Mouse (Mus musculus) limb, embryonic 10.5 days (tissue): Measurements from ENCODE around the gene Prr36. TPM values are rescaled to one million over a fixed set of nuclear protein-coding genes. Genes with fewer than 3 reads are reported as not detected.

ENCODE experiments used
- DNase-seq: peaks from one replicate; pipeline ENCODE4 v3.0.0-alpha.2; 2017; ENCODE audit warnings: low spot score
- H3K27ac ChIP-seq: fragments of 300-500 bp; sonication (generic); 2 replicates; pipeline ENCODE4 v1.5.1; 2016; ENCODE audit warnings: mild to moderate bottlenecking
- H3K27me3 ChIP-seq: fragments of 300-500 bp; sonication (generic); 2 replicates; pipeline ENCODE4 v1.6.1; 2016; ENCODE audit warnings: low read depth, mild to moderate bottlenecking; ENCODE audit not compliant: poor library complexity, severe bottlenecking
- H3K36me3 ChIP-seq: fragments of 300-500 bp; sonication (generic); 2 replicates; pipeline ENCODE4 v1.6.1; 2016; ENCODE audit warnings: mild to moderate bottlenecking, moderate library complexity
- H3K4me1 ChIP-seq: fragments of 300-500 bp; sonication (generic); 2 replicates; pipeline ENCODE4 v1.6.1; 2016
- H3K4me3 ChIP-seq: fragments of 300-500 bp; sonication (generic); 2 replicates; pipeline ENCODE4 v1.5.1; 2016; ENCODE audit warnings: mild to moderate bottlenecking, moderate library complexity
- H3K9me3 ChIP-seq: fragments of 300-500 bp; sonication (generic); replicated peaks from 2 replicates; pipeline ENCODE4 v1.6.1; 2016; ENCODE audit warnings: mild to moderate bottlenecking
- WGBS: fragments of 180-500 bp; shearing (Covaris S2); methylation state at CpG from one replicate; pipeline ENCODE4 v1.1.7; 2016; 5-methylcytosine and 5-hydroxymethylcytosine counted together
- polyA plus RNA-seq: library from polyadenylated mRNA; unstranded; fragments of >200 nt; fragmentation: Nextera tagmentation; extraction: Ambion mirVana; gene quantifications from 2 replicates; pipeline ENCODE4 v1.2.1, GENCODE M21; 2016

Gene Prr36
- polyA plus RNA-seq, 1 experiment from 2014 or later: 2.2 TPM

GRCm38 (mm10) chr8:4237814-4238433, 20.7 kb upstream of the Prr36 start:
- Histone ChIP-seq H3K27me3 (peaks cover 9% of the 10 kb centered on the region; the same call in 1 of the 2 replicates), H3K4me3 (peak overlapping the region; percentile 85), H3K4me1 (peaks cover 19% of the 10 kb centered on the region), H3K27ac (peak overlapping the region; percentile 97), H3K9me3 (no peaks in the 10 kb centered on the region), H3K36me3 (peaks cover 28% of the 10 kb centered on the region)
- DNase-seq: no peak
- WGBS: 25% methylated on average over 15 of the region's 15 CpGs

GRCm38 (mm10) chr8:4230612-4231351, 13.5 kb upstream of the Prr36 start:
- no peak for DNase-seq

GRCm38 (mm10) chr8:4229784-4230183, 12.5 kb upstream of the Prr36 start:
- 68% methylated on average over 5 of the region's 5 CpGs for WGBS
- DNase-seq: no peak
- Histone ChIP-seq H3K4me3 (no peak overlapping the region), H3K27ac (no peak overlapping the region), H3K9me3 (no peaks in the 10 kb centered on the region), H3K27me3 (peaks cover 45% of the 10 kb centered on the region), H3K36me3 (no peaks in the 10 kb centered on the region), H3K4me1 (peaks cover 8% of the 10 kb centered on the region)

More at GRCm38 (mm10) chr8:4230612-4231351, 13.5 kb upstream of the Prr36 start:
- peaks cover 39% of the 10 kb centered on the region for H3K27me3 ChIP-seq
- no peaks in the 10 kb centered on the region for H3K9me3 ChIP-seq
- H3K4me1 ChIP-seq: peaks cover 8% of the 10 kb centered on the region
- H3K27ac ChIP-seq: no peak overlapping the region
- no peaks in the 10 kb centered on the region for H3K36me3 ChIP-seq
- WGBS: 56% methylated on average over 10 of the region's 10 CpGs
- H3K4me3 ChIP-seq: no peak overlapping the region

DNA sequence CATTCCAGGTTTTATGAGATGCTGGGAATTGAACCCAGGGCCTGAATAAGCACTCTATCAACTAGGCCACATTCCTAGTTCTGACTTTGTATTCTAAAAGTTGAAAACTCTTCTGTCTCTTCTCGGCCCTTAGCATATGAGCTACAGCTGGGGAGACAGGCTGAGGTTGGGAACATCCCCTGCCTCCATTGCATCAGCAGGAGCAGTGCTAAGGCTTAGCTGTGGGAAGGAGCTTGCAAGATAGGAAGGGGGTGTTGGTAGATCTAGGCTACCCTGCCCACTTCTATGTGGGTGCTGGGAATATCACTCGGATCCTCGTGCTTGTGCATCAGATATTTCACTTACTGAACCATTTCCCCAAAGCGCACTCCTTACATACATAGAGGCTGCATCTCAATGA, 10.7 kb upstream of the Prr36 start:
- Histone ChIP-seq H3K36me3 (no peaks in the 10 kb centered on the region), H3K9me3 (no peaks in the 10 kb centered on the region), H3K4me3 (no peak overlapping the region), H3K27me3 (peaks cover 56% of the 10 kb centered on the region), H3K4me1 (peaks cover 8% of the 10 kb centered on the region), H3K27ac (no peak overlapping the region)
- WGBS: 93% methylated on average over 4 of the region's 4 CpGs
- no peak for DNase-seq

DNA sequence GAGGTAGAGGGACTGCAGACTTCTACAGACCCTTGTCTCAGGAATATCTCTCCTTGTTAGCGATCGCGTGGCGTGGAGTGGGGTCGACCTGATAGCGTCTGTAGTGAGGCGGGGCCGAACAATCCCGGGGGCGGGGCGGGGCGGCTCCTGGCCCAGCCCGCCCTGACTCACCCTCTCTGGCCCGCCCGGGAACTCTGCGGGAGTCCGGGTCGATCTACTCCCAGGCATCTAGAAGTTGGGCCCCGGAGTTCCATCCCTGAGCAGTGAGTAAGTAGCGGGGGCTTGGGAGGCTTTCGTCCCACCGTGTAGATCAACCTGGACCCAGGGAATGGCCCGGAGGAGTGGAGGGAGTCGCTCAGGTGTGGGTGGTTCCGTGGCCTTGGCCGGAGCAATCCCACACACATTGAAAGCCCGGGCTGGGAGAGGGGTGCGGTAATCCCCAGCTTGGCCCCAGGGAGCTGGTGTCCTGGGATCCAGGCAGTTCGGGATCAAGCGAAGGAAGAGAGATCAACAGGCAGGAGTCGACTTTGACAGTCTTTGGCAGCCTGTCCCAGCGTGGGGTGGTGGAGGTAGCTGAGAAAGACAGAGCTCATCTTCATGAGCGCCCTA, 9.6 kb upstream of the Prr36 start, which contains the start of gene Lrrc8e:
TSS of gene Lrrc8e (plus strand) at position 89 of the 609 bp plus-strand sequence.
- Histone ChIP-seq H3K27me3 (peaks cover 56% of the 10 kb centered on the region), H3K27ac (peak within 1 kb of the TSS; percentile 16; the same call in 1 of the 2 replicates), H3K4me1 (peaks cover 8% of the 10 kb centered on the region), H3K36me3 (no peaks in the 10 kb centered on the region), H3K4me3 (peak within 1 kb of the TSS; percentile 41), H3K9me3 (no peaks in the 10 kb centered on the region)
- 3% methylated on average over 33 of the region's 33 CpGs for WGBS
- no peak for DNase-seq

- Histone ChIP-seq H3K27me3 (peaks cover 56% of the 10 kb centered on the region), H3K4me3 (peak overlapping the region; percentile 41), H3K9me3 (no peaks in the 10 kb centered on the region), H3K4me1 (peaks cover 8% of the 10 kb centered on the region), H3K27ac (peak overlapping the region; percentile 16; the same call in 1 of the 2 replicates), H3K36me3 (no peaks in the 10 kb centered on the region)
- DNase-seq: no peak
- WGBS: 20% methylated on average over 4 of the region's 4 CpGs
Observed at GRCm38 (mm10) chr8:4226323-4226722, 9.1 kb upstream of the Prr36 start.

DNA sequence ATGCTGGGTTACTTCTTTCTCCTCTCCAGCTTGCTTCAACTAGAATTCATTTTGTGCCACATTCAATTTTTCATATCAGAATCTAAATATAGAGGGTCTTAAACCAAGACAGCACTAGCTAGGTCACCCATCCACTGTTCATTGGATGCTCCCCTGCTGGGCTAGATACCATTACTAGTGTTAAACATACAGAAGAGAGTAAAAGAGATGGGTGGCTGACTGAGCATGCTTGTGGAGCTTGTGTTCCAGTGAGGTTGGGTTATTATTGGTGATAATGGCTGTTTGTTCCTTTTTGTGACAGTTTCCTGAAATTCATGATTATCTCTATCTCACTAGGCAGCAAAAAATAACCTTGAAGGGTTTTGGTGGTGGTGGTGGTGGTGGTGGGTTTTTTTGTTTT, 4.8 kb upstream of the Prr36 start:
- Histone ChIP-seq H3K4me3 (no peak overlapping the region), H3K36me3 (no peaks in the 10 kb centered on the region), H3K27ac (no peak overlapping the region), H3K4me1 (peaks cover 11% of the 10 kb centered on the region), H3K27me3 (peaks cover 59% of the 10 kb centered on the region), H3K9me3 (no peaks in the 10 kb centered on the region)
- no peak for DNase-seq

- no peak for DNase-seq
- Histone ChIP-seq H3K36me3 (no peaks in the 10 kb centered on the region), H3K4me3 (no peak overlapping the region), H3K9me3 (no peaks in the 10 kb centered on the region), H3K27ac (no peak overlapping the region), H3K4me1 (peaks cover 19% of the 10 kb centered on the region), H3K27me3 (peaks cover 59% of the 10 kb centered on the region)
- WGBS: 89% methylated on average over 3 of the region's 3 CpGs
Observed at GRCm38 (mm10) chr8:4219617-4220016, 2.4 kb upstream of the Prr36 start.

DNA sequence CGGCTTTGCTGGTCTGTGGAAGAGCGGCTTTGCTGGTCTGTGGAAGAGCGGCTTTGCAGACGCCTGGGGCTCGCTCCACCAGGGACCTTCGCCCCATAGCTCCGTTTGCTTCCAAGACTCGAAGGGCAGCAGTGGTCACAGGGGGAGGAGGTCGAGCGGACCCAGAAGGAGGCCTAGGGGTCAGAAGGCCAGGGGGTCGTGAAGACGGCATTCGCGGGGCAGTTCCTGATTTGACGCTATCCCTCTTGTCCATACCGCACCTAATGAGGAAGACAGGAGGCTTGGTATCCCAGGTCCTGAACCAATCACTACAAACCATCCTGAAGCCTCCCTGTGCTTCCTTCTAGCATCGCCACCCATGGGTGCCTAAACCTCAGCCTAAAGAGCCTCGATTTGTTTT, 963 bp downstream of the Prr36 start:
- H3K27me3 ChIP-seq: peaks cover 80% of the 10 kb centered on the region
- no peak for DNase-seq
- H3K9me3 ChIP-seq: no peaks in the 10 kb centered on the region
- H3K36me3 ChIP-seq: no peaks in the 10 kb centered on the region
- peaks cover 40% of the 10 kb centered on the region for H3K4me1 ChIP-seq
- peak overlapping the region; percentile 71; the same call in 1 of the 2 replicates for H3K27ac ChIP-seq
- H3K4me3 ChIP-seq: peak overlapping the region; percentile 63
- 10% methylated on average over 18 of the region's 18 CpGs for WGBS

DNA sequence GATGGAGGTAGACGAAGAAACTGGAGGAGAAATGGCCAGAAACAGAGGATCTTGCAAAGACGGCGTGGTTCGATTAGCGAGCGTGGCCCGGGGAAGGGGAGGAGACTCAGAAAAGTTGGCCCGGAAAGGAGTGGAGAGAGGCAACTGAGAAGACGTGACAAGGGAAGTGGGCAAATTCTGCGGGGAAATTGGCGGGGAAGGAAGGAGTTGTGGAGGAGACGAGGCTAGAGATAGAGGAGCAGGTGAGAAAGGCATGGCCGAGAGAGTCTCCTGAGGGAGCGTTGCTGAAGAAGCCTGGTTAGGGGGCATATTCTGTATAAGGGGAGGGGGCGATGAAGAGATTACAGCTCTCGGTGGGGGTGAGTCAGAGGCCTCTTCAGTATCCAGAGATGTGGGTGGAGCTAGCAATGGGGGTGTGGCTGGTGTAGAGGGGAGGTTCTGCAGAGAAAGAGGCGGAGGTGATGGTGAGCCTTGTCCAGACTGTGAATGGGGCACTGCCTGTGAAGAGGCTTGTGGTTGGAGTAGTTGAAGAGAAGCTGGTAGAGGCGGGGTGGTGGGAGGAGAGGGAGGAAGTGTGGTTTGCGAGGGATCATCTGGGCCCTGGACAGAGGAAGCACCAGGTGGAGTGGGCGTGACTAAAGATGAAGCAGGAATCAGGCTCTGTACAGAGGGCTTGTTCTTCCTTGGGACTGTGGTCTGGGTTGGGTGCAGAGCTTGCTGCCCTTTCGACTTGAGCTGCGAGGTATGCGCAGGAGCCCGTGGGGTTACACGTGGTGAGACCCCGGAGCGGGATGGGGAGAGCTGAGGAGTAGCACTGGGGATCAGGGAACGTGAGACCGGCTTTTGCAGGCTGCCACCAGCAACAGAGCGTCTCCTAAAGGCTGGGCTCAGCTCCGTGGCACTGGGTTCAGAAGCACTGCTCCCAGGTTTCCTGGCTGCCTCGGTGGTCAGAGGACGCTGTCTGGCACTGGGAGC, 3.0 kb downstream of the Prr36 start:
- Histone ChIP-seq H3K36me3 (no peaks in the 10 kb centered on the region), H3K27ac (peak overlapping the region; percentile 70), H3K9me3 (no peaks in the 10 kb centered on the region), H3K27me3 (peaks cover 97% of the 10 kb centered on the region), H3K4me3 (peak overlapping the region; percentile 54), H3K4me1 (peaks cover 40% of the 10 kb centered on the region)
- DNase-seq: peak; percentile 50
- 6% methylated on average over 33 of the region's 33 CpGs for WGBS

DNA sequence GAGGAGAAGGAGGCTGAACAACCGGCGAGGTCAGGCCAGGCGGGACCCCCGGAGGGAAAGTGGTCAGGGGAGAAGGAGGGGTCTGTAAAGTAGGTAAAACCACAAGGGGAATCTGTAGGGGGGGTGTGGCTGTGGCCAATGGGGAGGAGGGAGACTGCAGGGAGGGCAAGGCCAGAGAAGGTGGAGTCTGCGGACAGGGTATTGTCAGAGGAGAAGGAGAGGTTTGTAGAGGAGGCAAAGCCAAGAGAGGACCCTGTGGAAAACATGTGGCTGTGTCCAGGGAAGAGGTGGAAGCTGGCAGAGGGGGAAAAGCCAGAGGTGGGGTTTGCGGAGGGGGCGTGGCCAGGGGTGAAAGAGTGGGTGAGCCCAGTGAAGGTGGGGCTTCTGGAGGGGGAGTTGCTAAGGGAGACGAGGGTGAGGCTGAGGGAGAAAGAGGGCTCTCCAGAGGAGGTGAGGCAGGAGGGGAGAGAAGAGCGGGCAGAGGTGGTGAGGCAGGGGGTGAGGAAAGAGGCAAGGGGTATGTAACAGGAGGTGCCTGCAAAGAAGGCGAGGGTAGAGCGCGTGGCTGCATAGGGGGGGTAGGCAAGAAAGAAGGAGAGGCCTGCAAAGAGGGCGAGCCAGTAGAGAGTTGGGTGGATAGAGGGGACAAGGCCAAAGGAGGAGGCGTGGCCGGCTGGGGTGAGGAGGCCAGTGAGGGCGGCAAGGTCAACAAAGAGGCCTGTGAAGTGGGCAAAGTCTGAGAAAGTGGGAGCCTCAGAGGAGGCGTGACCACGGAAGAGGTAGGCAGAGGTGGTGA, 3.9 kb downstream of the Prr36 start:
- 3% methylated on average over 18 of the region's 18 CpGs for WGBS
- Histone ChIP-seq H3K36me3 (no peaks in the 10 kb centered on the region), H3K4me3 (peak overlapping the region; percentile 54), H3K9me3 (no peaks in the 10 kb centered on the region), H3K27me3 (peaks cover 95% of the 10 kb centered on the region), H3K27ac (peak overlapping the region; percentile 70), H3K4me1 (peaks cover 40% of the 10 kb centered on the region)
- DNase-seq: peak; percentile 70
